Mouse (Mus musculus) embryonic facial prominence, embryonic 11.5 days (tissue): ENCODE data around the gene Dicer1. TPM values are rescaled to one million over a fixed set of nuclear protein-coding genes. Genes with fewer than 3 reads are reported as not detected.

Experiments used
- polyA plus RNA-seq: library from polyadenylated mRNA; unstranded; fragments of >200 nt; fragmentation: Nextera tagmentation; extraction: Ambion mirVana; gene quantifications from 2 replicates; pipeline ENCODE4 v1.2.1, GENCODE M21; 2014

The Dicer1 gene
- polyA plus RNA-seq, 1 experiment from 2014 or later: 31.1 TPM

Other genes starting within 250 kb of the Dicer1 start
- 3.8 and 4.1 TPM in 2 replicates for gene Clmn, start 113.1 kb upstream of the Dicer1 start, polyA plus RNA-seq